Mouse (Mus musculus) MEL (cell line): Measurements from ENCODE around the gene Sp6. TPM values are rescaled to one million over a fixed set of nuclear protein-coding genes. Genes with fewer than 3 reads are reported as not detected.

Experiments used
- DNase-seq: peaks from one replicate; pipeline ENCODE4 v3.0.0; 2011; ENCODE audit warnings: low read depth, low spot score
- H3K27ac ChIP-seq: 2 replicates; pipeline ENCODE4 v1.5.1; 2012; ENCODE audit warnings: low read depth, mild to moderate bottlenecking, control low read depth, low read length, moderate library complexity; ENCODE audit not compliant: control insufficient read depth
- H3K27me3 ChIP-seq, 2 experiments: fragments of 150-350 bp in 1 of 2; sonication (generic) in 1 of 2; 2 replicates each; pipeline ENCODE4 v1.6.1; 2012; ENCODE audit warnings: low read length in 2 of 2, mild to moderate bottlenecking in 2 of 2, improper control_type of control experiment in 1 of 2, moderate library complexity in 1 of 2; ENCODE audit not compliant: insufficient read depth in 2 of 2, control insufficient read depth in 1 of 2
- H3K36me3 ChIP-seq, 2 experiments: 2 replicates each; pipeline ENCODE4 v1.6.1; 2012 to 2014; ENCODE audit warnings: low read length in 2 of 2, improper control_type of control experiment in 1 of 2, inconsistent platforms in 1 of 2, mild to moderate bottlenecking in 1 of 2; ENCODE audit not compliant: insufficient read depth in 2 of 2, control insufficient read depth in 1 of 2
- H3K4me1 ChIP-seq, 2 experiments: fragments of 150-350 bp in 1 of 2; sonication (generic) in 1 of 2; 2 replicates each; pipeline ENCODE4 v1.6.1; 2012; ENCODE audit warnings: low read length in 2 of 2, improper control_type of control experiment in 1 of 2, mild to moderate bottlenecking in 1 of 2; ENCODE audit not compliant: insufficient read depth in 2 of 2, control insufficient read depth in 1 of 2
- H3K4me3 ChIP-seq, 2 experiments: fragments of 150-350 bp in 1 of 2; sonication (generic) in 1 of 2; 2 replicates each; pipeline ENCODE4 v1.5.1; 2012; ENCODE audit warnings: low read depth in 2 of 2, low read length in 2 of 2, mild to moderate bottlenecking in 2 of 2, moderate library complexity in 2 of 2, control low read depth in 1 of 2, improper control_type of control experiment in 1 of 2; ENCODE audit not compliant: control insufficient read depth in 1 of 2, insufficient read depth in 1 of 2
- H3K79me2 ChIP-seq: 2 replicates; pipeline ENCODE4 v1.6.1; 2012; ENCODE audit warnings: mild to moderate bottlenecking, low read length, moderate library complexity; ENCODE audit not compliant: control insufficient read depth, poor library complexity, insufficient read depth
- H3K9ac ChIP-seq: 2 replicates; pipeline ENCODE4 v1.6.1; 2012; ENCODE audit warnings: low read depth, mild to moderate bottlenecking, control low read depth, low read length, moderate library complexity; ENCODE audit not compliant: control insufficient read depth, poor library complexity, severe bottlenecking
- H3K9me3 ChIP-seq: fragments of 150-350 bp; sonication (generic); replicated peaks from 2 replicates; pipeline ENCODE4 v1.6.1; 2012; ENCODE audit warnings: mild to moderate bottlenecking, low read length, improper control_type of control experiment, moderate library complexity; ENCODE audit not compliant: insufficient read depth
- BHLHE40 ChIP-seq: IDR thresholded peaks from 2 replicates; pipeline ENCODE4 v1.6.1; 2012; ENCODE audit warnings: low read depth, mild to moderate bottlenecking, inconsistent platforms, low read length, improper control_type of control experiment, borderline replicate concordance
- CHD1 ChIP-seq: IDR thresholded peaks from 2 replicates; pipeline ENCODE4 v1.6.1; 2012; ENCODE audit warnings: low read depth, mild to moderate bottlenecking, inconsistent platforms, low read length, improper control_type of control experiment
- CHD2 ChIP-seq: IDR thresholded peaks from 2 replicates; pipeline ENCODE4 v1.6.1; 2011; ENCODE audit warnings: low read length, improper control_type of control experiment
- CTCF ChIP-seq, 3 experiments: IDR thresholded peaks in 2 of 3; conservative IDR thresholded peaks in 1 of 3; 2 replicates each; pipeline ENCODE4 v1.5.1; 2011 to 2012; ENCODE audit warnings: low read length in 3 of 3, low read depth in 2 of 3, mild to moderate bottlenecking in 2 of 3, improper control_type of control experiment in 1 of 3, inconsistent platforms in 1 of 3, mixed read lengths in 1 of 3, moderate library complexity in 1 of 3; ENCODE audit not compliant: control insufficient read depth in 1 of 3, insufficient read depth in 1 of 3, poor library complexity in 1 of 3, severe bottlenecking in 1 of 3
- EP300 ChIP-seq, 2 experiments: IDR thresholded peaks; 2 replicates each; pipeline ENCODE4 v1.6.1; 2011; ENCODE audit warnings: improper control_type of control experiment in 2 of 2, low read length in 2 of 2, low read depth in 1 of 2, mild to moderate bottlenecking in 1 of 2
- ETS1 ChIP-seq: IDR thresholded peaks from 2 replicates; pipeline ENCODE4 v1.6.1; 2012; ENCODE audit warnings: low read depth, mild to moderate bottlenecking, inconsistent platforms, low read length, improper control_type of control experiment, moderate library complexity
- JUND ChIP-seq: IDR thresholded peaks from 2 replicates; pipeline ENCODE4 v1.6.1; 2011; ENCODE audit warnings: low read depth, mild to moderate bottlenecking, improper control_type of control experiment, low read length
- KAT2A ChIP-seq: conservative IDR thresholded peaks from 2 replicates; pipeline ENCODE4 v1.6.1; 2012; ENCODE audit warnings: low read depth, low read length, improper control_type of control experiment, inconsistent platforms
- MAX ChIP-seq: IDR thresholded peaks from 2 replicates; pipeline ENCODE4 v1.6.1; 2011; ENCODE audit warnings: low read length, improper control_type of control experiment
- MEF2A ChIP-seq: IDR thresholded peaks from 2 replicates; pipeline ENCODE4 v1.6.1; 2014; ENCODE audit warnings: low read depth, mild to moderate bottlenecking, inconsistent platforms, low read length, improper control_type of control experiment; ENCODE audit not compliant: poor library complexity, insufficient replicate concordance, severe bottlenecking; ENCODE audit errors: extremely low read depth
- NELFE ChIP-seq: IDR thresholded peaks from 2 replicates; pipeline ENCODE4 v1.6.1; 2011; ENCODE audit warnings: low read depth, low read length, improper control_type of control experiment
- POLR2AphosphoS2 ChIP-seq: IDR thresholded peaks from 2 replicates; pipeline ENCODE4 v1.6.1; 2011; ENCODE audit warnings: low read length, improper control_type of control experiment
- POLR2AphosphoS5 ChIP-seq: IDR thresholded peaks from 2 replicates; pipeline ENCODE4 v1.6.1; 2012; ENCODE audit warnings: low read depth, borderline replicate concordance, mild to moderate bottlenecking, inconsistent platforms, low read length, moderate library complexity, mixed read lengths
- RCOR1 ChIP-seq: IDR thresholded peaks from 2 replicates; pipeline ENCODE4 v1.6.1; 2012; ENCODE audit warnings: low read depth, mild to moderate bottlenecking, inconsistent platforms, low read length, improper control_type of control experiment
- SIN3A ChIP-seq: IDR thresholded peaks from 2 replicates; pipeline ENCODE4 v1.6.1; 2012; ENCODE audit warnings: low read length, improper control_type of control experiment, inconsistent platforms
- SMC3 ChIP-seq: IDR thresholded peaks from 2 replicates; pipeline ENCODE4 v1.6.1; 2011; ENCODE audit warnings: low read depth, low read length, improper control_type of control experiment
- TCF12 ChIP-seq: IDR thresholded peaks from 2 replicates; pipeline ENCODE4 v1.6.1; 2014; ENCODE audit warnings: low read depth, mild to moderate bottlenecking, inconsistent platforms, low read length, improper control_type of control experiment, moderate library complexity
- UBTF ChIP-seq: IDR thresholded peaks from 2 replicates; pipeline ENCODE4 v1.6.1; 2012; ENCODE audit warnings: low read depth, mild to moderate bottlenecking, inconsistent platforms, low read length, improper control_type of control experiment, moderate library complexity, borderline replicate concordance; ENCODE audit not compliant: insufficient read depth
- USF2 ChIP-seq, 2 experiments: IDR thresholded peaks; 2 replicates each; pipeline ENCODE4 v1.6.1; 2011 to 2012; ENCODE audit warnings: improper control_type of control experiment in 2 of 2, low read length in 2 of 2, borderline replicate concordance in 1 of 2, inconsistent platforms in 1 of 2, low read depth in 1 of 2, mild to moderate bottlenecking in 1 of 2; ENCODE audit not compliant: insufficient read depth in 1 of 2
- ZKSCAN1 ChIP-seq: IDR thresholded peaks from 2 replicates; pipeline ENCODE4 v1.6.1; 2012; ENCODE audit warnings: low read depth, mild to moderate bottlenecking, inconsistent platforms, low read length, improper control_type of control experiment, moderate library complexity
- ZMIZ1 ChIP-seq: IDR thresholded peaks from 2 replicates; pipeline ENCODE4 v1.6.1; 2012; ENCODE audit warnings: low read depth, mild to moderate bottlenecking, inconsistent platforms, low read length, improper control_type of control experiment, moderate library complexity
- ZNF384 ChIP-seq: IDR thresholded peaks from 2 replicates; pipeline ENCODE4 v1.6.1; 2012; ENCODE audit warnings: low read depth, mild to moderate bottlenecking, inconsistent platforms, low read length, improper control_type of control experiment
- polyA plus RNA-seq, 2 experiments: library from polyadenylated mRNA; stranded (reverse) in 1 of 2; unstranded in 1 of 2; fragments of >175 nt in 1 of 2; fragments of >200 nt in 1 of 2; gene quantifications; 2 replicates each; pipeline versions ENCODE4 v1.2.1 to v1.2.4; 2012; ENCODE audit warnings: low replicate concordance in 2 of 2, low read depth in 1 of 2; ENCODE audit not compliant: insufficient read length in 2 of 2, insufficient read depth in 1 of 2, missing spikeins in 1 of 2
- total RNA-seq: library from RNA; depleted of rRNA; stranded (reverse); fragments of 300-350 nt; gene quantifications from 2 replicates; pipeline ENCODE4 v1.2.3, GENCODE M21; 2012

Gene Sp6
- total and polyA plus RNA-seq, 3 experiments: 0.04 TPM; not detected in 2

DNA sequence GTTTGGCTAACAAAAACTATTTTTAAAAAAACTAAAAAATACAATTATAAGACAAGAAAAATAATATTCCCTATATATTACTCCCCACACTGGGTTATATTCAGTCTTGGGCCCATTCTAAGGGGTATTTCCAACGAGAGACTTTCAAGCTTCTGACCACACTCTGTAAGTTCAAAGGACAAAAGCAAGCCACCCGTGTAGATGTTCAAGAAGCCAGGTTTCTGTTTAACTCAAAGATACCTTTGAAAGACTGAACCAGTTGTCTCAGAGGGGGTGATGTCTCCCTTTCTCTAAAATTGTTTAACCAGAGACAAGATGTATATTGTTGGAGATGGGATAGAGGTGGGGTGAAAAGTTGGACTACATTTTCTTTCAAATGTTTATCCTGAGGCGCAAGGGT, 47.0 kb upstream of the Sp6 start:
- peaks cover 3 to 42% of the 10 kb centered on the region in 2 experiments for H3K36me3 ChIP-seq
- no peak overlapping the region for H3K27ac ChIP-seq
- no peaks in the 10 kb centered on the region for H3K27me3 ChIP-seq
- H3K9ac ChIP-seq: no peak overlapping the region
- H3K4me1 ChIP-seq: peaks cover 20 to 37% of the 10 kb centered on the region in 2 experiments
- peaks cover 8% of the 10 kb centered on the region; the same call in 1 of the 2 replicates for H3K79me2 ChIP-seq
- no peaks in the 10 kb centered on the region for H3K9me3 ChIP-seq
- TF ChIP-seq ETS1: no peak
- TF ChIP-seq ZMIZ1: no peak
- TF ChIP-seq TCF12: no peak
- no peak for TF ChIP-seq ZKSCAN1
- TF ChIP-seq CHD1: no peak
- TF ChIP-seq SMC3: no peak
- no peak for TF ChIP-seq NELFE
- no peak for DNase-seq
- H3K4me3 ChIP-seq: no peak overlapping the region

GRCm38 (mm10) chr11:96966914-96967543, 46.2 kb upstream of the Sp6 start:
- TF ChIP-seq RCOR1: no peak
- TF ChIP-seq MAX: no peak
- TF ChIP-seq CHD2: no peak
- TF ChIP-seq CTCF (IDR thresholded peaks at IDR 0.05 in 2 of 3, conservative IDR thresholded peaks at IDR 0.05 in 1 of 3; ENCODE audit: control insufficient read depth in 1 of 3, insufficient read depth in 1 of 3, low read depth in 2 of 3, low read length in 3 of 3, poor library complexity in 1 of 3, severe bottlenecking in 1 of 3): no peak
- no peak for TF ChIP-seq ZNF384
- no peak; the same call in 1 of the 2 replicates for TF ChIP-seq POLR2AphosphoS2
- no peak for TF ChIP-seq SMC3
- no peak for TF ChIP-seq KAT2A
- TF ChIP-seq POLR2AphosphoS5: no peak
- no peak for TF ChIP-seq JUND
- no peak for TF ChIP-seq EP300 (IDR thresholded peaks at IDR 0.05; ENCODE audit: low read depth in 1 of 2, low read length in 2 of 2)
- TF ChIP-seq MEF2A: no peak
- TF ChIP-seq BHLHE40: no peak
- no peak for TF ChIP-seq ETS1
- TF ChIP-seq SIN3A: no peak
- TF ChIP-seq UBTF: no peak
- no peak for TF ChIP-seq USF2 (IDR thresholded peaks at IDR 0.05; ENCODE audit: borderline replicate concordance in 1 of 2, insufficient read depth in 1 of 2, low read depth in 1 of 2, low read length in 2 of 2)
- no peak for TF ChIP-seq CHD1
- peaks cover 20 to 37% of the 10 kb centered on the region in 2 experiments for H3K4me1 ChIP-seq
- no peaks in the 10 kb centered on the region for H3K27me3 ChIP-seq
- DNase-seq: no peak
- H3K4me3 ChIP-seq: no peak overlapping the region
- H3K9ac ChIP-seq: no peak overlapping the region
- H3K36me3 ChIP-seq: peaks cover 3 to 42% of the 10 kb centered on the region in 2 experiments
- H3K9me3 ChIP-seq: no peaks in the 10 kb centered on the region
- no peak overlapping the region for H3K27ac ChIP-seq
- peaks cover 8% of the 10 kb centered on the region; the same call in 1 of the 2 replicates for H3K79me2 ChIP-seq
